In the genomic region with DNA sequence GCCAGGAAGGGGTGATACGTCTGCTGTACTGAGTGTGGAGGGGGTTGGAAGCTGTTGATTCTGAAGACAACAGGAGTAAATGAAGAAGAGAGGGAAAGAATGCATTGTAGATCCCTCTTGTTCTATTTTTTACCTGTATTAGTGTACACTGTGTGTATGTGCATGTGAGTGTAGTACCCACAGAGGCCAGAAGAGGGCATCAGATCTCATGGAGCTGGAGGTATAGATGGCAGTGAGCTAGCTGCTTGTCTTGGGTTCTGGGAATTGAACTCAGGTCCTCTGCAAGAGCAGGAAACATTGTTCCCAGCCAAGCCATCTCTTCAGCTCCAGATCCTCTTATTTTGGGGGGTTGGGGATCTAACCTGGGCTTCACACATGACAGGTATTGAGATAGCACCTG, we compare ENCODE assay signal across 19 mouse cellular contexts. TPM values are rescaled to one million over a fixed set of nuclear protein-coding genes. Genes with fewer than 3 reads are reported as not detected.
DNase-seq lines count a peak whose midpoint lies in the region; ATAC-seq and TF ChIP-seq lines count a peak whose summit lies in the region.
"Had no signal": no experiment of that assay in that cellular context is flagged by ENCODE, and none has a peak within 500 bp of the region (broad histone marks: within the 10 kb centered on the region; RNA-seq: fewer than 3 reads in every experiment).

No protein-coding gene starts in this region.

- no peak overlapping the region for H3K4me3 ChIP-seq in heart, postnatal 0 days (ENCODE audit: low read depth, low read length)
- H3K4me3 ChIP-seq in lung, embryonic 14.5 days (ENCODE audit: low read depth, low read length): no peak overlapping the region
- H3K4me3 ChIP-seq in liver, postnatal 0 days (ENCODE audit: low read depth, low read length): no peak overlapping the region
- H3K4me3 ChIP-seq: embryonic facial prominence, embryonic 10.5 days; hindbrain, embryonic 15.5 days; kidney, embryonic 15.5 days; limb, embryonic 12.5 days; midbrain, embryonic 12.5 days; stomach, embryonic 15.5 days had no signal

- H3K36me3 ChIP-seq in heart, postnatal 0 days (replicated peaks; ENCODE audit: control insufficient read depth, insufficient read depth, low read length): peaks cover 27% of the 10 kb centered on the region
- no peaks in the 10 kb centered on the region for H3K36me3 ChIP-seq in lung, embryonic 14.5 days (ENCODE audit: insufficient read depth)
- H3K36me3 ChIP-seq in liver, postnatal 0 days (replicated peaks; ENCODE audit: insufficient read depth, low read length): peaks cover 18% of the 10 kb centered on the region
- H3K36me3 ChIP-seq: embryonic facial prominence, embryonic 10.5 days; hindbrain, embryonic 15.5 days; limb, embryonic 12.5 days; midbrain, embryonic 12.5 days; stomach, embryonic 15.5 days had no signal

- no peak for DNase-seq in heart, postnatal 0 days (ENCODE audit: low spot score)
- DNase-seq in heart, adult 18-20 months: no peak
- DNase-seq in lung, embryonic 14.5 days: no peak
- no peak for DNase-seq in lung, postnatal 36 days
- peak; percentile 51 for DNase-seq in ES-CJ7 (ENCODE audit: low read depth, low spot score)
- DNase-seq in liver, postnatal 0 days: no peak
- no peak for DNase-seq in layer of hippocampus, adult 8-10 months (ENCODE audit: low spot score in 2 of 2)
- no peak for DNase-seq in layer of hippocampus, adult 9-10 months (ENCODE audit: low spot score)
- DNase-seq: adrenal gland, postnatal 10 days; cerebellum, postnatal 25 days; heart, postnatal 10 days; lung, postnatal 10 days; right cerebral cortex, postnatal 4 days had no signal

- ATAC-seq in heart, postnatal 0 days (ENCODE audit: insufficient read depth, low read depth): no peak
- ATAC-seq in lung, embryonic 14.5 days (ENCODE audit: insufficient read depth): no peak
- no peak for ATAC-seq in liver, postnatal 0 days

- no peak overlapping the region for H3K27ac ChIP-seq in heart, postnatal 0 days (ENCODE audit: low read depth)
- no peak overlapping the region for H3K27ac ChIP-seq in lung, embryonic 14.5 days (ENCODE audit: low read depth)
- H3K27ac ChIP-seq in liver, postnatal 0 days (ENCODE audit: low read depth): no peak overlapping the region
- H3K27ac ChIP-seq: embryonic facial prominence, embryonic 10.5 days; hindbrain, embryonic 15.5 days; kidney, embryonic 15.5 days; limb, embryonic 12.5 days; midbrain, embryonic 12.5 days; stomach, embryonic 15.5 days had no signal

- WGBS in heart, postnatal 0 days: 95% methylated on average over 1 of the region's 1 CpGs
- 93% methylated on average over 1 of the region's 1 CpGs for whole genome bisulfite sequencing in lung, embryonic 14.5 days
- WGBS in liver, postnatal 0 days (ENCODE audit: insufficient replicate concordance): 97% methylated on average over 1 of the region's 1 CpGs

- no peak for TF ChIP-seq EP300 in heart, postnatal 0 days (IDR thresholded peaks at IDR 0.05; ENCODE audit: low read depth)
- TF ChIP-seq EP300 in liver, postnatal 0 days (IDR thresholded peaks at IDR 0.05; ENCODE audit: low read depth): no peak

- peaks cover 4% of the 10 kb centered on the region; the same call in 1 of the 2 replicates for H3K4me1 ChIP-seq in heart, postnatal 0 days (ENCODE audit: control insufficient read depth, insufficient read depth)
- H3K4me1 ChIP-seq in lung, embryonic 14.5 days (ENCODE audit: insufficient read depth): no peaks in the 10 kb centered on the region
- H3K4me1 ChIP-seq in liver, postnatal 0 days (ENCODE audit: insufficient read depth): peaks cover 5% of the 10 kb centered on the region; the same call in 1 of the 2 replicates
- H3K4me1 ChIP-seq: embryonic facial prominence, embryonic 10.5 days; hindbrain, embryonic 15.5 days; limb, embryonic 12.5 days; midbrain, embryonic 12.5 days; stomach, embryonic 15.5 days had no signal

- H3K4me2 ChIP-seq in heart, postnatal 0 days (ENCODE audit: low read depth, low read length): no peak overlapping the region
- no peak overlapping the region for H3K4me2 ChIP-seq in lung, embryonic 14.5 days
- no peak overlapping the region for H3K4me2 ChIP-seq in liver, postnatal 0 days (ENCODE audit: low read depth, low read length)
- H3K4me2 ChIP-seq: hindbrain, embryonic 15.5 days; kidney, embryonic 15.5 days; limb, embryonic 12.5 days; midbrain, embryonic 12.5 days; stomach, embryonic 15.5 days had no signal

- no peak overlapping the region for H3K9ac ChIP-seq in heart, postnatal 0 days (replicated peaks; ENCODE audit: low read depth, low read length)
- H3K9ac ChIP-seq in lung, embryonic 14.5 days: no peak overlapping the region
- H3K9ac ChIP-seq in liver, postnatal 0 days (replicated peaks): no peak overlapping the region
- H3K9ac ChIP-seq: hindbrain, embryonic 15.5 days; kidney, embryonic 15.5 days; limb, embryonic 12.5 days; midbrain, embryonic 12.5 days; stomach, embryonic 15.5 days had no signal

- H3K9me3 ChIP-seq in heart, postnatal 0 days (replicated peaks; ENCODE audit: control insufficient read depth, low read length): peaks cover 5% of the 10 kb centered on the region; the same call in 1 of the 2 replicates
- no peaks in the 10 kb centered on the region for H3K9me3 ChIP-seq in lung, embryonic 14.5 days (ENCODE audit: low read depth, low read length)
- H3K9me3 ChIP-seq in liver, postnatal 0 days (ENCODE audit: low read length): no peaks in the 10 kb centered on the region
- H3K9me3 ChIP-seq: hindbrain, embryonic 15.5 days; kidney, embryonic 15.5 days; stomach, embryonic 15.5 days had no signal

- H3K27me3 ChIP-seq in heart, postnatal 0 days (ENCODE audit: control insufficient read depth, insufficient read depth, low read length): no peaks in the 10 kb centered on the region
- no peaks in the 10 kb centered on the region for H3K27me3 ChIP-seq in lung, embryonic 14.5 days (ENCODE audit: insufficient read depth, low read length)
- H3K27me3 ChIP-seq in liver, postnatal 0 days (ENCODE audit: insufficient read depth, low read length): no peaks in the 10 kb centered on the region
- H3K27me3 ChIP-seq: hindbrain, embryonic 15.5 days; kidney, embryonic 15.5 days; limb, embryonic 12.5 days; midbrain, embryonic 12.5 days; stomach, embryonic 15.5 days had no signal

- peak; percentile 23; the same call in 1 of the 2 replicates for TF ChIP-seq CTCF in heart, postnatal 0 days (IDR thresholded peaks at IDR 0.05; ENCODE audit: low read depth)
- peak; percentile 48 for TF ChIP-seq CTCF in lung, embryonic 14.5 days (IDR thresholded peaks at IDR 0.05; ENCODE audit: low read depth)
- peak; percentile 56 for TF ChIP-seq CTCF in liver, postnatal 0 days (IDR thresholded peaks at IDR 0.05; ENCODE audit: low read depth)

RNA-seq across cellular contexts. Expression of a gene that starts 25.6 kb away (rescaled TPM):
- total RNA-seq in heart, postnatal 0 days (2014; rRNA removed; ENCODE audit: low replicate concordance): 43.6 and 79.4 TPM in 2 replicates
- polyA plus RNA-seq in heart, postnatal 0 days (2015; fragmentation: Nextera tagmentation; extraction: Ambion mirVana): 43.9 and 49.8 TPM in 2 replicates
- 10 to 100 TPM; 39.2 to 54.4 TPM for total RNA-seq in heart, adult 18-20 months (2021)
- 18.9 and 19.7 TPM in 2 replicates for polyA plus RNA-seq in lung, embryonic 14.5 days (2014; fragmentation: Nextera tagmentation; extraction: Ambion mirVana)
- polyA plus RNA-seq in liver, postnatal 0 days (2015; fragmentation: Nextera tagmentation; extraction: Ambion mirVana): 139 and 140 TPM in 2 replicates
- total RNA-seq in layer of hippocampus, adult 8-10 months (2022): 10 to 100 TPM; 24.0 to 30.2 (median 26.7) TPM

RNA-seq across cellular contexts. Expression of a gene that starts 40.9 kb away (rescaled TPM):
- 1.2 and 2.9 TPM in 2 replicates for total RNA-seq in heart, postnatal 0 days (2014; rRNA removed; ENCODE audit: low replicate concordance)
- polyA plus RNA-seq in heart, postnatal 0 days (2015; fragmentation: Nextera tagmentation; extraction: Ambion mirVana): 1.1 and 1.3 TPM in 2 replicates
- 1 to 10 TPM; 1.4 to 2.0 TPM for total RNA-seq in heart, adult 18-20 months (2021)
- 0.22 and 0.39 TPM in 2 replicates for polyA plus RNA-seq in lung, embryonic 14.5 days (2014; fragmentation: Nextera tagmentation; extraction: Ambion mirVana)
- polyA plus RNA-seq in liver, postnatal 0 days (2015; fragmentation: Nextera tagmentation; extraction: Ambion mirVana): 0.80 and 0.91 TPM in 2 replicates
- under 1 TPM in 3 of 4 experiments, not detected in 1; 0.38 to 0.83 (median 0.43) TPM for total RNA-seq in layer of hippocampus, adult 8-10 months (2022)
